Mouse (Mus musculus) cerebellum, adult 9-11 months (tissue): ENCODE results near the gene Itga9.

Experiments used
- DNase-seq: peaks from one replicate; pipeline ENCODE4 v3.0.0; 2022

The Itga9 gene

GRCm38 (mm10) chr9:118731650-118732049 is 125.2 kb downstream of the Itga9 start:
- no peak for DNase-seq

GRCm38 (mm10) chr9:118733601-118734000 is 127.1 kb downstream of the Itga9 start:
- DNase-seq, result no peak

- no peak for DNase-seq
These were observed 130.6 kb downstream of the Itga9 start for GRCm38 (mm10) chr9:118737124-118737523.

GRCm38 (mm10) chr9:118737601-118738137 is 131.2 kb downstream of the Itga9 start:
- DNase-seq, result no peak

- DNase-seq, result no peak
These were observed 131.8 kb downstream of the Itga9 start for GRCm38 (mm10) chr9:118738311-118738710.

- no peak for DNase-seq
These were observed 132.6 kb downstream of the Itga9 start for GRCm38 (mm10) chr9:118739071-118739470.

- no peak for DNase-seq
These were observed 133.2 kb downstream of the Itga9 start for GRCm38 (mm10) chr9:118739659-118740058.

- no peak for DNase-seq
These were observed 134.8 kb downstream of the Itga9 start for GRCm38 (mm10) chr9:118741268-118741667.

- DNase-seq, result no peak
These were observed 143.0 kb downstream of the Itga9 start for GRCm38 (mm10) chr9:118749335-118749949.

GRCm38 (mm10) chr9:118750828-118751227 is 144.3 kb downstream of the Itga9 start:
- DNase-seq, result no peak

- DNase-seq, result no peak
These were observed 145.9 kb downstream of the Itga9 start for GRCm38 (mm10) chr9:118752376-118752775.

- no peak for DNase-seq
These were observed 153.0 kb downstream of the Itga9 start for GRCm38 (mm10) chr9:118759462-118759861.

GRCm38 (mm10) chr9:118761953-118762590 is 155.6 kb downstream of the Itga9 start:
- DNase-seq, result no peak

GRCm38 (mm10) chr9:118762759-118763158 is 156.3 kb downstream of the Itga9 start:
- DNase-seq, result no peak

GRCm38 (mm10) chr9:118763203-118763602 is 156.7 kb downstream of the Itga9 start:
- DNase-seq, result no peak

GRCm38 (mm10) chr9:118763646-118764045 is 157.2 kb downstream of the Itga9 start:
- no peak for DNase-seq

GRCm38 (mm10) chr9:118765059-118765458 is 158.6 kb downstream of the Itga9 start:
- no peak for DNase-seq

- no peak for DNase-seq
These were observed 160.5 kb downstream of the Itga9 start for GRCm38 (mm10) chr9:118767008-118767407.

GRCm38 (mm10) chr9:118768596-118768995 is 162.1 kb downstream of the Itga9 start:
- DNase-seq, result no peak

- DNase-seq, result no peak
These were observed 163.9 kb downstream of the Itga9 start for GRCm38 (mm10) chr9:118770366-118770765.

- no peak for DNase-seq
These were observed 168.2 kb downstream of the Itga9 start for GRCm38 (mm10) chr9:118774676-118775075.

- DNase-seq, result no peak
These were observed 170.5 kb downstream of the Itga9 start for GRCm38 (mm10) chr9:118776880-118777438.

- no peak for DNase-seq
These were observed 172.1 kb downstream of the Itga9 start for GRCm38 (mm10) chr9:118778596-118778995.

- DNase-seq, result no peak
These were observed 178.1 kb downstream of the Itga9 start for GRCm38 (mm10) chr9:118784621-118785020.
